ENCODE assay signal across 17 mouse cellular contexts in genomic region chr2:103411816-103412215, GRCm38 (mm10). TPM values are rescaled to one million over a fixed set of nuclear protein-coding genes. Genes with fewer than 3 reads are reported as not detected.
"Had no signal": no experiment of that assay in that cellular context is flagged by ENCODE, and none has a peak within 500 bp of the region (broad histone marks: within the 10 kb centered on the region; RNA-seq: fewer than 3 reads in every experiment).

No protein-coding gene starts in this region.

- H3K27me3 ChIP-seq: limb, embryonic 13.5 days; midbrain, embryonic 15.5 days; neural tube, embryonic 13.5 days had no signal

- H3K4me2 ChIP-seq: limb, embryonic 13.5 days; midbrain, embryonic 15.5 days; neural tube, embryonic 13.5 days had no signal

- H3K4me1 ChIP-seq: limb, embryonic 13.5 days; midbrain, embryonic 15.5 days had no signal

- H3K9me3 ChIP-seq: limb, embryonic 13.5 days; midbrain, embryonic 10.5 days; midbrain, embryonic 15.5 days; neural tube, embryonic 13.5 days had no signal

- H3K36me3 ChIP-seq: limb, embryonic 13.5 days; midbrain, embryonic 10.5 days; midbrain, embryonic 15.5 days; neural tube, embryonic 13.5 days had no signal

- H3K4me3 ChIP-seq: limb, embryonic 13.5 days; midbrain, embryonic 10.5 days; midbrain, embryonic 15.5 days; neural tube, embryonic 13.5 days had no signal

- DNase-seq: kidney, postnatal 36 days; layer of hippocampus, adult 9-11 months; layer of hippocampus, postnatal 36 days; lung, adult 18-20 months; lung, postnatal 10 days; lung, postnatal 4 days; retina, postnatal 1 day; right cerebral cortex, postnatal 4 days; spleen, adult 18-20 months; thymus, postnatal 4 days had no signal

- H3K27ac ChIP-seq: limb, embryonic 13.5 days; liver, embryonic 14.5 days; midbrain, embryonic 10.5 days; midbrain, embryonic 15.5 days; neural tube, embryonic 13.5 days had no signal

- ATAC-seq: intestine, embryonic 16.5 days; midbrain, embryonic 15.5 days had no signal

- H3K9ac ChIP-seq: limb, embryonic 13.5 days; liver, embryonic 14.5 days; midbrain, embryonic 15.5 days; neural tube, embryonic 13.5 days had no signal

RNA-seq across cellular contexts. Expression of gene Elf5, which starts 0.3 kb away (rescaled TPM):
- total RNA-seq: liver, adult 2 months had no signal
- polyA plus RNA-seq: liver, adult 2 months; midbrain, embryonic 10.5 days; midbrain, embryonic 15.5 days; neural tube, embryonic 13.5 days had no signal
